Mouse (Mus musculus) heart, embryonic 11.5 days (tissue): ENCODE data around the gene Itgb1bp1. TPM values are rescaled to one million over a fixed set of nuclear protein-coding genes. Genes with fewer than 3 reads are reported as not detected.

Source experiments
- ATAC-seq: fragments of 200-750 bp; cut with Nextera tagmentation; replicated peaks from 2 replicates; pipeline ENCODE4 v1.8.0; 2017; ENCODE audit warnings: moderate library complexity; ENCODE audit not compliant: insufficient number of reproducible peaks, low FRiP score, low TSS enrichment
- H3K27ac ChIP-seq: fragments of 300-500 bp; sonication (generic); 2 replicates; pipeline ENCODE4 v1.5.1; 2014; ENCODE audit warnings: mild to moderate bottlenecking, low read depth, low read length
- H3K27me3 ChIP-seq: fragments of 300-500 bp; sonication (generic); 2 replicates; pipeline ENCODE4 v1.6.1; 2014; ENCODE audit warnings: mild to moderate bottlenecking, low read length, mixed read lengths; ENCODE audit not compliant: control insufficient read depth, insufficient read depth
- H3K36me3 ChIP-seq: fragments of 300-500 bp; sonication (generic); 2 replicates; pipeline ENCODE4 v1.6.1; 2014; ENCODE audit warnings: mild to moderate bottlenecking, low read length, moderate library complexity, mixed read lengths; ENCODE audit not compliant: control insufficient read depth, insufficient read depth
- H3K4me1 ChIP-seq: fragments of 300-500 bp; sonication (generic); 2 replicates; pipeline ENCODE4 v1.6.1; 2014; ENCODE audit warnings: low read length; ENCODE audit not compliant: control insufficient read depth, insufficient read depth
- H3K4me2 ChIP-seq: fragments of 300-500 bp; sonication (generic); 2 replicates; pipeline ENCODE4 v1.6.1; 2014; ENCODE audit warnings: mild to moderate bottlenecking, moderate library complexity
- H3K4me3 ChIP-seq: fragments of 300-500 bp; sonication (generic); 2 replicates; pipeline ENCODE4 v1.5.1; 2014; ENCODE audit warnings: low read depth, low read length
- H3K9ac ChIP-seq: fragments of 300-500 bp; sonication (generic); 2 replicates; pipeline ENCODE4 v1.6.1; 2014; ENCODE audit warnings: mild to moderate bottlenecking, low read depth, low read length, moderate library complexity
- H3K9me3 ChIP-seq: fragments of 300-500 bp; sonication (generic); replicated peaks from 2 replicates; pipeline ENCODE4 v1.6.1; 2016; ENCODE audit warnings: low read length; ENCODE audit not compliant: control insufficient read depth
- WGBS: fragments of 180-500 bp; shearing (Covaris S2); extraction: QIAGEN DNeasy Blood & Tissue Kit; methylation state at CpG from one replicate; pipeline ENCODE4 v1.1.7; 2014; ENCODE audit not compliant: insufficient replicate concordance; 5-methylcytosine and 5-hydroxymethylcytosine counted together
- polyA plus RNA-seq: library from polyadenylated mRNA; unstranded; fragments of >200 nt; fragmentation: Nextera tagmentation; extraction: Ambion mirVana; gene quantifications from 2 replicates; pipeline ENCODE4 v1.2.1, GENCODE M21; 2014

The Itgb1bp1 gene
- polyA plus RNA-seq, 1 experiment from 2014 or later: 41.6 TPM

GRCm38 (mm10) chr12:21209273-21209672 lies 76.8 kb downstream of the Itgb1bp1 start:
- H3K9me3 ChIP-seq: no peaks in the 10 kb centered on the region
- 88% methylated on average over 10 of the region's 10 CpGs for WGBS
- no peak overlapping the region for H3K9ac ChIP-seq
- peaks cover 7% of the 10 kb centered on the region for H3K36me3 ChIP-seq
- H3K27me3 ChIP-seq: no peaks in the 10 kb centered on the region
- H3K27ac ChIP-seq: no peak overlapping the region
- H3K4me2 ChIP-seq: no peak overlapping the region
- H3K4me3 ChIP-seq: no peak overlapping the region
- no peak for ATAC-seq
- peaks cover 11% of the 10 kb centered on the region for H3K4me1 ChIP-seq

- WGBS: 75% methylated on average over 11 of the region's 11 CpGs
- no peak overlapping the region for H3K9ac ChIP-seq
- no peaks in the 10 kb centered on the region for H3K27me3 ChIP-seq
- H3K27ac ChIP-seq: no peak overlapping the region
- no peak overlapping the region for H3K4me3 ChIP-seq
- H3K9me3 ChIP-seq: no peaks in the 10 kb centered on the region
- peaks cover 20% of the 10 kb centered on the region for H3K4me1 ChIP-seq
- peaks cover 4% of the 10 kb centered on the region for H3K36me3 ChIP-seq
- ATAC-seq: no peak
- no peak overlapping the region for H3K4me2 ChIP-seq
Measured at GRCm38 (mm10) chr12:21208172-21208795, 77.8 kb downstream of the Itgb1bp1 start.

GRCm38 (mm10) chr12:21207422-21207821 lies 78.7 kb downstream of the Itgb1bp1 start:
- WGBS: 79% methylated on average over 5 of the region's 5 CpGs
- no peaks in the 10 kb centered on the region; the same call in 1 of the 2 replicates for H3K36me3 ChIP-seq

GRCm38 (mm10) chr12:21205799-21206198 lies 80.3 kb downstream of the Itgb1bp1 start:
- Histone ChIP-seq H3K27ac (no peak overlapping the region), H3K9ac (no peak overlapping the region), H3K4me1 (peaks cover 27% of the 10 kb centered on the region), H3K36me3 (no peaks in the 10 kb centered on the region; the same call in 1 of the 2 replicates), H3K9me3 (no peaks in the 10 kb centered on the region), H3K27me3 (no peaks in the 10 kb centered on the region), H3K4me2 (no peak overlapping the region), H3K4me3 (no peak overlapping the region)
- WGBS: 80% methylated on average over 4 of the region's 4 CpGs
- no peak for ATAC-seq

More at GRCm38 (mm10) chr12:21207422-21207821, 78.7 kb downstream of the Itgb1bp1 start:
- Histone ChIP-seq H3K4me3 (no peak overlapping the region), H3K9me3 (no peaks in the 10 kb centered on the region), H3K4me2 (no peak overlapping the region), H3K27me3 (no peaks in the 10 kb centered on the region), H3K27ac (no peak overlapping the region), H3K9ac (no peak overlapping the region), H3K4me1 (peaks cover 20% of the 10 kb centered on the region)
- no peak for ATAC-seq

- Histone ChIP-seq H3K27ac (peak overlapping the region; percentile 46), H3K4me1 (peaks cover 27% of the 10 kb centered on the region), H3K4me2 (no peak overlapping the region), H3K9ac (no peak overlapping the region), H3K27me3 (no peaks in the 10 kb centered on the region), H3K36me3 (no peaks in the 10 kb centered on the region; the same call in 1 of the 2 replicates), H3K9me3 (no peaks in the 10 kb centered on the region), H3K4me3 (no peak overlapping the region)
- 45% methylated on average over 11 of the region's 11 CpGs for WGBS
- ATAC-seq: peak; percentile 62
Measured at GRCm38 (mm10) chr12:21204701-21205312, 81.3 kb downstream of the Itgb1bp1 start.

DNA sequence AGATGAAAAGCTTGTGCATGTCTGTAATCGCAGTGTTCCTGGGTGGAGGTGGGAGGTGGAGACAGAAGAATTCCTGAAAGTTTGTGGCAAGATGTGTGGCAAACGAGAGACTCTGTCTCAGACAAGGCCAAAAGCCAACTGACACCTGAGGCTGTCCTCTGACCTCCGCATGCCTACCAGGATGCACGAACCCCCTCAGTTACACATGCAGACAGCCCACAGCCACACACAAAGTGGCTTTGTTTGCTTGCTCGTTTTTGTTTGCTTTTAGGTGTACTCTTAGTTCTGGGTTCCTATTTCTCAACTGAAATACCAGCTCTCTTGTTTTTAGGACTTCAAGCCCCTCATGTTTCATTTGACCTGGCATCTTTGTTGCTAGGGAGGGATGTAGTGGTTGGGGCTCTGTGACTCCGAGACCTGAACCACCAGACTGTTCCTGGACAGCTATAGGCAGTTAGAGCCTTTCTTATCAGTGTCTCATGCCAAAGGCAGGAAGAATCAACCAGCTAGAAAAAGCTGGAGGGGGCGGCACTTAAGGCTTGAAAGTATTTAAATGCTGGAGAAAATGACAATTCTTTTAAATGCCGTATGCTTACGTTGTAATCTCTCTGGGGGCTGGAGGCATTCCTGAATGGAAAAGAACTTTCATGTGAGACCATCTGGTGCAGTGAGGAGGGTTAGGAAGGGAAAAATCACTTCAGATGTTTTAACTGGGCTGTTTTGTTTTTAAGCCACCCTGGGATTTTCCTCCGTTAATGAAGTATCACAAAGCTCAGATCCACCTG lies 84.4 kb downstream of the Itgb1bp1 start:
- ATAC-seq: no peak

DNA sequence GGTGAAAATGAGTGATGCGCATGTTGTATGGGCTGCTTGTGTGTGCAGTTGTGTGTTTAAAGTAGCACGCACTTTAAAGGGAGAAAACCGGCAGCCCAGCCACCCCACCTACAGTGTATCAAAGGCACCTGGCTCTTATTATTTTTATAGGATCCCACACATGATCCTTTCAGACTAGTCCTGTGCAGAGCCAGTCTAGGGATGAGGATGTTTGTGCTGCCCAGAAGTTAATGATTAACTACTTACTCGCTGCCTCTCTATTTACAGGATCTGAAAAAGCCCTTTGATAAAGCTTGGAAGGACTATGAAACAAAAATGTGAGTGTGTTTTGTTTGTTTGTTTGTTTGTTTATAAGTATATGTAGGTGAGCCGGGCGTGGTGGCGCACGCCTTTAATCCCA lies 85.5 kb downstream of the Itgb1bp1 start:
- Histone ChIP-seq H3K27ac (no peak overlapping the region), H3K27me3 (no peaks in the 10 kb centered on the region), H3K4me3 (no peak overlapping the region), H3K9me3 (no peaks in the 10 kb centered on the region), H3K36me3 (no peaks in the 10 kb centered on the region; the same call in 1 of the 2 replicates), H3K9ac (no peak overlapping the region), H3K4me1 (peaks cover 33% of the 10 kb centered on the region), H3K4me2 (no peak overlapping the region)
- WGBS: 90% methylated on average over 8 of the region's 8 CpGs
- ATAC-seq: no peak

More for the DNA sequence above, 84.4 kb downstream of the Itgb1bp1 start:
- no peaks in the 10 kb centered on the region for H3K27me3 ChIP-seq
- no peak overlapping the region for H3K4me2 ChIP-seq
- H3K4me3 ChIP-seq: no peak overlapping the region
- H3K36me3 ChIP-seq: no peaks in the 10 kb centered on the region; the same call in 1 of the 2 replicates
- H3K27ac ChIP-seq: peak overlapping the region; percentile 10; the same call in 1 of the 2 replicates
- 56% methylated on average over 10 of the region's 10 CpGs for WGBS
- H3K4me1 ChIP-seq: peaks cover 33% of the 10 kb centered on the region
- no peaks in the 10 kb centered on the region for H3K9me3 ChIP-seq
- no peak overlapping the region for H3K9ac ChIP-seq

DNA sequence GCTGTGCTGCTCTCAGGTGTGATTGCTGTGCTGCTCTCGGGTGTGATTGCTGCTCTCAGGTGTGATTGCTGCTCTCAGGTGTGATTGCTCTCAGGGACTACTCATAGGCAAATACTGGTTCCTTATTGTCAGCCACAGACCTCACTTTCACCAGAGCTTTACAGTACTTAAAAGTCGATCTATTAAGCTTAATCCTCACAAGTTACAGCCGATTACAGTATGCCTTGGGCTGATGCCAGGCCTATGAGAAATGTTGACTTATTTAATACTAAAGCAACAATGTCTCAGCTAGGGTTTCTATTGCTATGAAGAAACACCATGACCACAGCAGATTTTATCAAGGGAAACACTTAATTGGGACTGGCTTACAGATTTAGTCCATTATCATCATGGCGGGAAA lies 89.7 kb downstream of the Itgb1bp1 start:
- H3K36me3 ChIP-seq: 0 out of 2 replicates have a peak, but pooled peaks cover 2% of the 10 kb centered on the region
- no peak overlapping the region for H3K4me3 ChIP-seq
- H3K4me2 ChIP-seq: no peak overlapping the region
- no peaks in the 10 kb centered on the region for H3K9me3 ChIP-seq
- 79% methylated on average over 4 of the region's 4 CpGs for WGBS
- H3K27me3 ChIP-seq: no peaks in the 10 kb centered on the region
- no peak for ATAC-seq
- H3K9ac ChIP-seq: no peak overlapping the region
- no peak overlapping the region for H3K27ac ChIP-seq
- H3K4me1 ChIP-seq: peaks cover 7% of the 10 kb centered on the region
